Mouse (Mus musculus): ENCODE data around the gene Stat3. TPM values are rescaled to one million over a fixed set of nuclear protein-coding genes. Genes with fewer than 3 reads are reported as not detected.

The Stat3 gene
- total RNA-seq, 2 experiments from 2014 or later, result 91.3 to 119 TPM

GRCm38 (mm10) chr11:100863141-100863540, 76.2 kb downstream of the Stat3 start:
- no peak for DNase-seq (ENCODE audit: low spot score)
- intact Hi-C loops (cut with DNase I), result loop anchor here (5.0 kb wide), 1 partner anchor 151 kb away; the partner anchor contains the start of genes Hspb9 and Kat2a

GRCm38 (mm10) chr11:100861836-100862235, 77.5 kb downstream of the Stat3 start:
- DNase-seq (ENCODE audit: low spot score), result no peak
- intact Hi-C loops (cut with DNase I), result loop anchor here (5.0 kb wide), 1 partner anchor 150 kb away; the partner anchor contains the start of genes Hspb9 and Kat2a

- intact Hi-C loops (cut with DNase I), result loop anchor here (5.0 kb wide), 1 partner anchor 149 kb away; the partner anchor contains the start of genes Hspb9 and Kat2a
- DNase-seq (ENCODE audit: low spot score), result no peak
Measured at GRCm38 (mm10) chr11:100861335-100861734, 78.0 kb downstream of the Stat3 start.

- DNase-seq (ENCODE audit: low spot score), result peak; percentile 85
- intact Hi-C loops (cut with DNase I), result loop anchor here (5.0 kb wide), 1 partner anchor 148 kb away; the partner anchor contains the start of genes Hspb9 and Kat2a
Measured at GRCm38 (mm10) chr11:100860198-100861048, 78.9 kb downstream of the Stat3 start.

- intact Hi-C loops (cut with DNase I), result loop anchor here (5.0 kb wide), 2 partner anchors 72 to 147 kb away; partner anchors contain the start of genes Hspb9 and Kat2a
- no peak for DNase-seq (ENCODE audit: low spot score)
Measured at GRCm38 (mm10) chr11:100859579-100860075, 79.7 kb downstream of the Stat3 start.

GRCm38 (mm10) chr11:100858935-100859578, 80.3 kb downstream of the Stat3 start, which contains the start of gene Stat5a:
Stat5a (plus strand) TSS chr11:100859351.
- peak; percentile 68 for DNase-seq (ENCODE audit: low spot score)
- intact Hi-C loops (cut with DNase I), result loop anchor here (5.0 kb wide), 1 partner anchor 72 kb away; no protein-coding TSS in a partner anchor

- intact Hi-C loops (cut with DNase I), result loop anchor here (5.0 kb wide), 1 partner anchor 71 kb away; no protein-coding TSS in a partner anchor
- no peak for DNase-seq (ENCODE audit: low spot score)
Measured at GRCm38 (mm10) chr11:100857960-100858359, 81.4 kb downstream of the Stat3 start.

GRCm38 (mm10) chr11:100855178-100855577, 84.2 kb downstream of the Stat3 start:
- intact Hi-C loops (cut with DNase I), result loop anchor here (5.0 kb wide), 1 partner anchor 68 kb away; no protein-coding TSS in a partner anchor
- no peak for DNase-seq (ENCODE audit: low spot score)

- intact Hi-C loops (cut with DNase I), result no loop called here
- DNase-seq (ENCODE audit: low spot score), result no peak
Measured at GRCm38 (mm10) chr11:100854268-100854667, 85.1 kb downstream of the Stat3 start.

- intact Hi-C loops (cut with DNase I), result no loop called here
- no peak for DNase-seq (ENCODE audit: low spot score)
Measured at GRCm38 (mm10) chr11:100853018-100853417, 86.3 kb downstream of the Stat3 start.

- DNase-seq (ENCODE audit: low spot score), result no peak
- intact Hi-C loops (cut with DNase I), result no loop called here
Measured at GRCm38 (mm10) chr11:100852088-100852487, 87.3 kb downstream of the Stat3 start.

- intact Hi-C loops (cut with DNase I), result no loop called here
- DNase-seq (ENCODE audit: low spot score), result peak; percentile 50
Measured at GRCm38 (mm10) chr11:100850778-100851528, 88.4 kb downstream of the Stat3 start.

GRCm38 (mm10) chr11:100850038-100850777, 89.1 kb downstream of the Stat3 start, which contains the start of gene Stat5b:
Stat5b (minus strand) TSS chr11:100850724.
- intact Hi-C loops (cut with DNase I), result no loop called here
- peak; percentile 75 for DNase-seq (ENCODE audit: low spot score)

GRCm38 (mm10) chr11:100849456-100850037, 89.8 kb downstream of the Stat3 start:
- DNase-seq (ENCODE audit: low spot score), result no peak
- intact Hi-C loops (cut with DNase I), result no loop called here

- intact Hi-C loops (cut with DNase I), result no loop called here
- no peak for DNase-seq (ENCODE audit: low spot score)
Measured at GRCm38 (mm10) chr11:100848789-100849379, 90.5 kb downstream of the Stat3 start.

- intact Hi-C loops (cut with DNase I), result no loop called here
- no peak for DNase-seq (ENCODE audit: low spot score)
Measured at GRCm38 (mm10) chr11:100848080-100848479, 91.3 kb downstream of the Stat3 start.

- intact Hi-C loops (cut with DNase I), result no loop called here
- DNase-seq (ENCODE audit: low spot score), result no peak
Measured at GRCm38 (mm10) chr11:100847572-100847971, 91.8 kb downstream of the Stat3 start.

- no peak for DNase-seq (ENCODE audit: low spot score)
Measured at GRCm38 (mm10) chr11:100845793-100846192, 93.5 kb downstream of the Stat3 start.

More at GRCm38 (mm10) chr11:100845793-100846192, 93.5 kb downstream of the Stat3 start:
- intact Hi-C loops (cut with DNase I), result no loop called here
